Mouse (Mus musculus): ENCODE measurements around the gene Hipk2. TPM values are rescaled to one million over a fixed set of nuclear protein-coding genes. Genes with fewer than 3 reads are reported as not detected.

Hipk2 gene
- polyA plus RNA-seq, 1 experiment = 4.5 TPM

DNA sequence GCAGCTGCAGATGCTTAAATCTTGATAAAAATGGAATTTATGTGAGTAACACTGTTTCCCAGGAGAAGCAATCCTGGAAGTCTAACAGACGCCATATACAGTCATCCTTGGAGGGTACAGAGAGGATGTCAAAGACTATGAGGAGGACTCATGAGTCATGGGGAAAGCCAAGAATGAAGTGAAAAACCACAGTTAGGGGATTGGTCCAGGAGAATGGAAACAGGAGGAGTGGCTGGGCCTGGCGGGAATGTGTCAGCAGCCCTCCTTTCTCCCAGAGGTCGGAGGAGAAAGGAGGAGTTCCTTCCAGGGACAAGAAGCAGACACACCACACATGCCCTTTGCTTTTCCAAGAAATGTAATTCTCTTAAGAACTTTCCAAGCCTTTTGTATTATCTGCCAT, 46.5 kb downstream of the Hipk2 start:
- no peak for DNase-seq (ENCODE audit: low spot score)

DNA sequence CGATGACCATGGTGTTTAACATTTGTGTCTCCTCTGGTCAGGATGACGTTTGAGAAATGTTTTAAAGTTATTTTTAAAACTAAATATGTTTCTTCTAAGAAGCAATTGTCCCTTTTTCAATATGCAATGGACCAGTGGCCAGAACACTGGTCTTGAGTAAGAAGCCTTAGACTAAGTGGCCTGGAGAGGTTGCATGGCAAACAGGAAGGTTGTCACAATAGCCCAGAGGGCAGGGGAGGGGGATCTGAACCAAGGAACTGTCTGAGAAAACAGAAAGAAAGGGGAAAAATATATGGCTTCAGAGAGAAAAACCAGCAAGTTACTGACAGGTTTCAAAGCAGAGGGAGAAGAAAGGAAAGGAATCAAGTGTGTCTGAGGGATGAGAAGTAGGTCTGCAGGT, 47.8 kb downstream of the Hipk2 start:
- no peak for DNase-seq (ENCODE audit: low spot score)

- no peak for DNase-seq (ENCODE audit: low spot score)
Observed at GRCm38 (mm10) chr6:38827435-38827834, 48.5 kb downstream of the Hipk2 start.

GRCm38 (mm10) chr6:38826857-38827256, 49.1 kb downstream of the Hipk2 start:
- DNase-seq (ENCODE audit: low spot score) = no peak

DNA sequence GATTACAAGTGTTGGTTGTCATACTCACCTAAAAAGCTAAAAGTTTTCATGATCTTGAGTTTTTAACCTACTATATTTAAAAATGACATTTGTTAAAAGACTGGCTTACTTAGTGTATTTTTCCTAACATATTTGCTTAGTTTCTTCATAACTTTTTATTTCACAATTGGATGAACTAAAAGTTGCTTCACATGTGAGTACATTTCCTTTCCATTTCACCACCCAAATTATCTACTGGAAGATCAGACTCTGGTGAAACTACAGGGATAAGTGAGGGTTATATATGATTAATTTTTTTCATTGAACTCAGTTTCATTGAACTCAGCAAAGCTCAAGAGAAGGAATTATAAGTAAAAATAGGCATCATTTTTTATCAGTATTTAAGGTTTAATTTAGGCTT, 50.1 kb downstream of the Hipk2 start:
- no peak for DNase-seq (ENCODE audit: low spot score)

DNA sequence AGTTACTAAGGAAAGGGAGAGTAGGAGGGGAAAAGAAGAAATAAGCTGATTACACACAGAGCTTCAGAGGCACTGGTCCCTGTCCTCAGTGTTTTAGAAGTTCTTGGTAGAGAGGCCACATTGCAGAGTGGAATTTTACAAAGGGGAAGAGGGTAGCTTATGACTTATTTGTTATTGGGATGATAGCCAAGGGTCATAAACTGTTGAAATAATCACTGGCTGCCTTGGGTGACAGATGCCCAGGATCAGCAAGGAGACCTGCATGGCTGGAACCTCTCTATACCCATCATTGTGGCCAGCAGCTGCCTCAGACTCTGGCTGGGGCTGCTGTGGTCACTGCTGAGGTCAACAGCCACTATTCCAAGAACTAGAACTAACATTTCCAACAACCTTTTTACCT, 52.1 kb downstream of the Hipk2 start:
- DNase-seq (ENCODE audit: low spot score) = no peak

DNA sequence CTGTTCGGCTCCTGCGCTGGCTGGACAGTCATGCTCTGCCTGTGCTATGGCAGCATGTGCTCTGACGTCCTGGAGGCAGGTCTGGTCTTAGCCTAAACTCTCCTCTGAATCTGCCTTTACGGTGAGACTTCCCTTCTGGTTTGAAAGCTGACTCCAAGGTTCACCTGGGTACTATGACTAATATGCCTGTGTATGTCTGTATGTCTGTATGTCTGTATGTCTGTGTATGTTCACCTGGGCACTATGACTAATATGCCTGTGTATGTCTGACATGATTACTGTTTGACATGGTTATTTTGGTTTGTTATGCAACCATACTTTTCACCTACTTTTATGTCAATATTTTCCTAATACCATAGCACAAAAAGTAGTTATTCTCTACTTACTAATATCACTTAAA, 52.8 kb downstream of the Hipk2 start:
- DNase-seq (ENCODE audit: low spot score) = no peak

GRCm38 (mm10) chr6:38821686-38822085, 54.3 kb downstream of the Hipk2 start:
- DNase-seq (ENCODE audit: low spot score) = no peak

DNA sequence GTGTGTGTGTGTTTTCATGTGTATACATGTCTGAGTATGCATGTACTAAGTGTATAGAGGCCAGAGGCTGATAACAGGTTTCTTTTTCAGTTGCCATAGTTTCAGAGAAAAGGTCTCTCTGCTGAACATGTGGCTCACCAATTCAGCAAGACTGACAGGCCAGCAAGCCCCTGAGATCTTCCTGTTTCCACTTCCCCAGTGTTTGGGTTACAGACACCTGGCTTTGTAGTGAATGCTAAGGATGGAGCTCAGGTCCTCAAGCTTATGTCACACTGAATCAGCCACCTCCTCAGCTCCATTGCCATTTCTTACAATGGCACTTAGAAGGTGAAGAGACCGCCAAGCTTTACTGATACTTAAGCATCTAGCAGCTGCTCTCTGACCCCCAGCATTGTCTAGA, 55.1 kb downstream of the Hipk2 start:
- DNase-seq (ENCODE audit: low spot score) = no peak

GRCm38 (mm10) chr6:38816216-38816615, 59.7 kb downstream of the Hipk2 start:
- no peak for DNase-seq (ENCODE audit: low spot score)

GRCm38 (mm10) chr6:38815582-38815981, 60.4 kb downstream of the Hipk2 start:
- DNase-seq (ENCODE audit: low spot score) = no peak

- no peak for DNase-seq (ENCODE audit: low spot score)
Observed at GRCm38 (mm10) chr6:38814690-38815089, 61.3 kb downstream of the Hipk2 start.

DNA sequence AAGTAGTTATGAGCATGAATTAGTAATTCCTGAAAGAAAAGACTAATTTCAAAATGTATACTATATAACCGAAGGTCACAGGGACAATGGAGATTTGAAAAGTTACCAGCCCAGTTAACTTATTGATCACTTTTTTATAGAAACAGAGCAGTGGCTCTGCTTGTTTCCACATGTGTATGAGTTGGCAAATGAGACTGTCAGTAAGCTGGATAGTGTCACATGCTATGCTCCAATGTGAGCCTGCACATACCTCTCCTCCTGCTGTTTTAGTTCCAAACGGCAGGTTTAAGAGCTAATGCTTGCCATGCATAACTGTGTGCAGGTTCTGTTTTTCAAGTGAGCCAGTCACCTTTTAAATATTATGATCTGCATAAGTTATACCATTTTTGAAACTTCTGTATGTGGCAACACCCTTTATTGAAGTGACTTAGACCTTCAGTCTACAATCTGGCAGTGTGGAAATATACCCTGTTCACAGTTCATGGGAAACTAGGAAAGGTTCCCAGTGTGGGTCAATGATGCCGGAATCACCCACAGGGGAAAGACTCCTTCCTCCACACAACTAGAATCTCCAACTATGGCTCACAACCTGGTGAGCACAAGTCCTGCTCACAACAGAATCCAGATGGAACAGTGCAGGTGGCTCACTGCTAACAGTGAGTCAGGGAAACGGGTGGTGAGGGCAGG, 64.4 kb downstream of the Hipk2 start:
- DNase-seq (ENCODE audit: low spot score) = no peak

GRCm38 (mm10) chr6:38810121-38810475, 65.9 kb downstream of the Hipk2 start:
- DNase-seq (ENCODE audit: low spot score) = no peak

DNA sequence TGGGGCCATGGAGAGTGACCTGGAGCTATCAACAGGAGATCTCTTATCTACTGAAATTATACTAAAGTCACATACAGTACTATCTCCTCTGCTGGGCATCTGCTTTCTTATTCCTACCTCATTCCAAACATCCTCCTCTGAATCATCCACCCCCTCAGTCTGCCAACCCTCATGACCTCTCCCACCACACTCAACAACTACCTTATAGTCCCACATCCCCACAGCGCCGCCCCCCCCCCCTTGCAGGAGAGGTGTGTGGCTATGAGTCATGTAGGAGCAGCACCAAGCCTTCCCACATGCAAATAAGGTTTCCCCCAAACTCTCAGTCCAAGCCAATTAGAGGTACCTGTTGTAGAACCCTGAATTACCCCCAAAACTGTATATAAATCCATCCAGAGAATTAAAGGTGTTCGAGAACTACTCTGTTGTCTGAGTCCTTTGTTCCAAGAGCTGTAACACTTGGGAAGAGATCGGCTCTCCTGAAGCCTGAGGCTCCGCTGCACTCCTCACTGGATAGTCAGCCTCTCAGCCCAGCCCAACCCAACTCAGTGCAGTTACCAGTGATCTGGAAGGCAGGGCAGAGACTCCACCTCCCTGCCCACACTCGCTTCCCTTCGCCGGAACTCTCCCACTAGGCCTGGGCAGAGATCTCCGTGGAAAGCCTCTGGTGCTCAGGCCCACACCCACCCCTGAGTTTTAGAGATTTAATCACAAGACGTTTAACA, 66.4 kb downstream of the Hipk2 start:
- DNase-seq (ENCODE audit: low spot score) = no peak

- no peak for DNase-seq (ENCODE audit: low spot score)
Observed at GRCm38 (mm10) chr6:38808317-38808716, 67.6 kb downstream of the Hipk2 start.

- no peak for DNase-seq (ENCODE audit: low spot score)
Observed at GRCm38 (mm10) chr6:38806963-38807445, 69.0 kb downstream of the Hipk2 start.

DNA sequence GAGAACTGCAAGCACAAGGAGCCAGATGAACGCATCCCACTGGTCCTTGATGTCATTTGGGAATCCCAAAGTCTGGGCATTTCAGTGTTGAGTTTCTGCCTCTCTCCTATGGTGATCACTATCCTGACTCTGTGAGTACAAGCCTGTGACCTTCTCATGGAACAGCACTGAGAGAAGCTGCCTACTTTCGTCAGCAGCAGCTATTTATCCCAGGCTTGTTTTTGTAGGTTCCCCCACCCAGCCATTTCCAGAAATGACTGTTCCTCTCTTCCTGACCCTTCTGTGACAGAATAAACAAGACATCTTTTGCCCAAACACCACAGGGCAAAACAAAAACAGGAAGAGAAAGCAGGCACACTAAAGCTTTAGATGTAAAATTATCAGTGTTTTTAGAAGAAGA, 70.4 kb downstream of the Hipk2 start:
- no peak for DNase-seq (ENCODE audit: low spot score)

DNA sequence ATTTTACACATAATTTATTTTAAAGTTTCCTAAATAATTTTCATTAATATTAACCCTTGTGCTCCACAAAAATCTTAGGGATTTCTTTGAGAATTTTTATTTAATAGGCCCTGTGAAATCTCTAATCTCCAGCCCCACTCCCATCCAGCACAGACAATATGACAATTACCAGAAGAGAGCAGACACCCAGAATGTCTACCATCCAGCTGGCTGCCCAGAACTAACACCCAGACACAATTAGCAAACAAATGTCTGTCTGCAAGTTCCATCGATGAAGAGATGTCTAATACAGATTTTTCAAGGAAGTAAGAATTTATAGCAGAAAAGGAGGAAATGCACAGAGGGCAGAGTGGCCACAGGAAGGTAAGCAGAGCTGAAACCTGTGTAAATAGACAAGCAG, 74.7 kb downstream of the Hipk2 start:
- no peak for DNase-seq (ENCODE audit: low spot score)

DNA sequence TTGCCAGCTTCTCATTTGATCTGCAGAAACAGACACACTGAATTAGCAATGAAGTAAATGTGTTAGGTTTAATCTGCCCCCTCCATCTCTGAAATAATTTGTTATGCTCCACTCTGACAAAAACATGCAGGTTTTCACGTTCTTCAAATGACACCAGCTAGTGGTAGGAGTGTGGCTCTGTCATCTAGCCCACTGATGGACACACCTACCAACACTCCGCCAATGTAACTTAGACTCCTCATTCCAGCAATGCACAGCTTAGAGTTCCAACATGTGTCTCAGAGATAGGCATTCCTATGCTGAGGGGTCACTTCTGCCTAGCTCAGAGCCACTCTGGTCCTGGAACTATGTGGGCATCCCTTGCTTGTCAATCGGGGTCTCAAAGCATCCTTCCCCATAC, 78.4 kb downstream of the Hipk2 start:
- DNase-seq (ENCODE audit: low spot score) = no peak

DNA sequence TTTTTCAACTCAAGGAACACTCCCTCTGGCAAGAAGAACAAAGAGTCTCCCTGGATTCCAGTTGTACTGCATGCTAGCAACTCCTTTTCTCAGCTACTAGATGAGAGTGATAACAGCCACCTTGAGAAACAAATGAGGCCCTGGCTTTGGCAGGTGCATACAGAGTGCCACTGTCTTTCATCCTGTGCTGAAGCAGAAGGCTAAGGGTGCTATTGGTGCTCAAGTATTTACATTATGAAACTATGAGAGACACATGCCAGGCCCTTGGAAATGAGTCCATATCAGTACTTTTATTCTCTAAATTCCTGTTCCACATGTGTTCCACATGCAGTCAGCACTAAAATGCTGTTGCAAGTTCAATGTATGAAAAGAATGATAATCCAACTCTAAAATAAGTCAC, 79.0 kb downstream of the Hipk2 start:
- no peak for DNase-seq (ENCODE audit: low spot score)

DNA sequence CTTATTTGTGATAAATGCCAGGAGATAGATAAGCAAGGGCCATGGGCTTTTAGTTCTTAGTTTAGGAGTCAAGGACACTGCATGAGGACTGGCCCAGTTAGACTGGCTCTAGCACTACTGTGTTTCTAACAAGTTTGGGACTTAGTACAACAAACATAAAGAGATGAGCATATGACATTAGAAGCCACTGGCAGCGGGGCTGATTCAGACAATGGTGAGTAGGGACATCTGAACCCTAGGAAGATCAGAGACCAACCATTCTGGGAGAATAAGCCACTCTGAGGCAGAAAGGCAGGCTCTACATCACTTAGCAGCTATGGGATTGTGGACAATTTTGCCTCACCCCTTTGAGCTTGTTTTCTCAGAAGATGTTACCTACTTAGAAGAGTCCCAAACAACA, 79.6 kb downstream of the Hipk2 start:
- no peak for DNase-seq (ENCODE audit: low spot score)

GRCm38 (mm10) chr6:38795096-38795816, 80.7 kb downstream of the Hipk2 start:
- no peak for DNase-seq (ENCODE audit: low spot score)

All from urinary bladder, adult 2 months (tissue).